Mouse (Mus musculus) forebrain, embryonic 11.5 days (tissue): ENCODE data around the gene Gm3435. TPM values are rescaled to one million over a fixed set of nuclear protein-coding genes. Genes with fewer than 3 reads are reported as not detected.
"Not testable (repeated sequence)": the region's sequence is repeated elsewhere in the genome, so short reads cannot be mapped to it uniquely, and the experiment has no call there.

Experiments
- ATAC-seq: fragments of 200-750 bp; cut with Nextera tagmentation; replicated peaks from 2 replicates; pipeline ENCODE4 v1.8.0; 2017; ENCODE audit warnings: moderate TSS enrichment; ENCODE audit not compliant: low FRiP score
- DNase-seq: peaks from one replicate; pipeline ENCODE4 v3.0.0-alpha.2; 2017; ENCODE audit warnings: low spot score
- H3K27ac ChIP-seq: fragments of 300-500 bp; sonication (generic); 2 replicates; pipeline ENCODE4 v1.5.1; 2014; ENCODE audit warnings: low read depth, low read length
- H3K27me3 ChIP-seq: fragments of 300-500 bp; sonication (generic); 2 replicates; pipeline ENCODE4 v1.6.1; 2014; ENCODE audit warnings: mild to moderate bottlenecking, low read length, mixed read lengths; ENCODE audit not compliant: control insufficient read depth, insufficient read depth
- H3K36me3 ChIP-seq: fragments of 300-500 bp; sonication (generic); 2 replicates; pipeline ENCODE4 v1.6.1; 2014; ENCODE audit warnings: mild to moderate bottlenecking, low read length, moderate library complexity, mixed read lengths; ENCODE audit not compliant: control insufficient read depth, insufficient read depth
- H3K4me1 ChIP-seq: fragments of 300-500 bp; sonication (generic); replicated peaks from 2 replicates; pipeline ENCODE4 v1.6.1; 2014; ENCODE audit warnings: low read length, mixed read lengths; ENCODE audit not compliant: control insufficient read depth, insufficient read depth
- H3K4me2 ChIP-seq: fragments of 300-500 bp; sonication (generic); 2 replicates; pipeline ENCODE4 v1.6.1; 2014; ENCODE audit warnings: low read depth, mild to moderate bottlenecking, low read length, moderate library complexity, mixed read lengths; ENCODE audit not compliant: severe bottlenecking
- H3K4me3 ChIP-seq: fragments of 300-500 bp; sonication (generic); 2 replicates; pipeline ENCODE4 v1.5.1; 2014; ENCODE audit warnings: low read depth, low read length
- H3K9ac ChIP-seq: fragments of 300-500 bp; sonication (generic); 2 replicates; pipeline ENCODE4 v1.6.1; 2014; ENCODE audit warnings: low read length
- H3K9me3 ChIP-seq: fragments of 300-500 bp; sonication (generic); 2 replicates; pipeline ENCODE4 v1.6.1; 2016; ENCODE audit warnings: low read length, mixed read lengths; ENCODE audit not compliant: control insufficient read depth
- WGBS: fragments of 180-500 bp; shearing (Covaris S2); extraction: QIAGEN DNeasy Blood & Tissue Kit; methylation state at CpG from one replicate; pipeline ENCODE4 v1.1.7; 2014; 5-methylcytosine and 5-hydroxymethylcytosine counted together
- polyA plus RNA-seq: library from polyadenylated mRNA; unstranded; fragments of >200 nt; fragmentation: Nextera tagmentation; extraction: Ambion mirVana; gene quantifications from 2 replicates; pipeline ENCODE4 v1.2.1, GENCODE M21; 2014

Gm3435 gene
- polyA plus RNA-seq, 1 experiment from 2014 or later = 9.2 TPM

- H3K27ac ChIP-seq, H3K27me3 ChIP-seq, H3K36me3 ChIP-seq, H3K9ac ChIP-seq, H3K4me3 ChIP-seq, H3K9me3 ChIP-seq, H3K4me1 ChIP-seq, H3K4me2 ChIP-seq, DNase-seq: not testable (repeated sequence)
- ATAC-seq = peak; percentile 93
- WGBS = no CpG with 5 or more reads among the region's 48 CpGs
Observed at GRCm38 (mm10) chr17:15024502-15025193, 14.7 kb downstream of the Gm3435 start.

GRCm38 (mm10) chr17:15025513-15025912 is 15.5 kb downstream of the Gm3435 start:
- not testable (repeated sequence) for H3K4me3 ChIP-seq, ATAC-seq, H3K9ac ChIP-seq, H3K36me3 ChIP-seq, H3K9me3 ChIP-seq, H3K4me2 ChIP-seq, DNase-seq, H3K27ac ChIP-seq, H3K27me3 ChIP-seq, H3K4me1 ChIP-seq
- no CpG with 5 or more reads among the region's 6 CpGs for WGBS

- H3K4me3 ChIP-seq, DNase-seq, H3K27me3 ChIP-seq, H3K4me1 ChIP-seq, H3K36me3 ChIP-seq, H3K9me3 ChIP-seq, H3K27ac ChIP-seq, H3K4me2 ChIP-seq, H3K9ac ChIP-seq, ATAC-seq: not testable (repeated sequence)
- WGBS = no CpG with 5 or more reads among the region's 4 CpGs
Observed at GRCm38 (mm10) chr17:15031414-15031813, 21.4 kb downstream of the Gm3435 start.

- H3K27ac ChIP-seq, H3K9me3 ChIP-seq, ATAC-seq, DNase-seq, H3K9ac ChIP-seq, H3K27me3 ChIP-seq, H3K4me2 ChIP-seq, H3K4me3 ChIP-seq, H3K36me3 ChIP-seq, H3K4me1 ChIP-seq: not testable (repeated sequence)
- WGBS = no CpG with 5 or more reads among the region's 3 CpGs
Observed at GRCm38 (mm10) chr17:15040455-15040854, 30.5 kb downstream of the Gm3435 start.

GRCm38 (mm10) chr17:15041175-15041729 is 31.3 kb downstream of the Gm3435 start, which contains the start of the genes Ermard, Tcte3 and Gm3448:
TSS of gene Ermard (plus strand) at chr17:15041208.
TSS of gene Tcte3 (minus strand) at chr17:15041488.
TSS of gene Gm3448 (minus strand) at chr17:15041537.
- not testable (repeated sequence) for H3K4me1 ChIP-seq, H3K27ac ChIP-seq, H3K36me3 ChIP-seq, H3K9ac ChIP-seq, H3K4me3 ChIP-seq, DNase-seq, H3K9me3 ChIP-seq, H3K27me3 ChIP-seq, H3K4me2 ChIP-seq
- 0% methylated on average over 5 of the region's 56 CpGs for WGBS
- ATAC-seq = peak; percentile 99

- H3K27me3 ChIP-seq, H3K4me2 ChIP-seq, H3K9ac ChIP-seq, H3K4me1 ChIP-seq, H3K9me3 ChIP-seq, ATAC-seq, H3K4me3 ChIP-seq, H3K36me3 ChIP-seq, DNase-seq, H3K27ac ChIP-seq: not testable (repeated sequence)
- no CpG with 5 or more reads among the region's 1 CpGs for WGBS
Observed at GRCm38 (mm10) chr17:15050338-15050737, 40.4 kb downstream of the Gm3435 start.

- not testable (repeated sequence) for H3K27ac ChIP-seq, H3K9me3 ChIP-seq, DNase-seq, H3K36me3 ChIP-seq, H3K4me3 ChIP-seq, H3K9ac ChIP-seq, H3K4me1 ChIP-seq, H3K4me2 ChIP-seq, ATAC-seq, H3K27me3 ChIP-seq
- 60% methylated on average over 1 of the region's 1 CpGs for WGBS
Observed at GRCm38 (mm10) chr17:15052766-15053165, 42.8 kb downstream of the Gm3435 start.

GRCm38 (mm10) chr17:15053183-15053828 is 43.3 kb downstream of the Gm3435 start:
- WGBS = 94% methylated on average over 5 of the region's 8 CpGs

More at GRCm38 (mm10) chr17:15053183-15053828, 43.3 kb downstream of the Gm3435 start:
- H3K9ac ChIP-seq, H3K9me3 ChIP-seq, H3K4me1 ChIP-seq, H3K36me3 ChIP-seq, H3K4me3 ChIP-seq, H3K4me2 ChIP-seq, H3K27ac ChIP-seq, H3K27me3 ChIP-seq, ATAC-seq, DNase-seq: not testable (repeated sequence)
